Mouse (Mus musculus) kidney, adult 2 months (tissue): Measurements from ENCODE around the gene Lrrc4b. TPM values are rescaled to one million over a fixed set of nuclear protein-coding genes. Genes with fewer than 3 reads are reported as not detected.

Experiments used
- DNase-seq: peaks from one replicate; pipeline ENCODE4 v3.0.0; 2021
- H3K27ac ChIP-seq: fragments of 200-500 bp; 2 replicates; pipeline ENCODE4 v1.5.1; 2012; ENCODE audit warnings: low read depth, low read length, control low read depth, inconsistent platforms; ENCODE audit not compliant: insufficient read depth
- H3K27me3 ChIP-seq: fragments of 200-500 bp; replicated peaks from 2 replicates; pipeline ENCODE4 v1.6.1; 2012; ENCODE audit warnings: mild to moderate bottlenecking, moderate library complexity, low read length, inconsistent platforms; ENCODE audit not compliant: control insufficient read depth, insufficient read depth
- H3K36me3 ChIP-seq: fragments of 200-500 bp; 2 replicates; pipeline ENCODE4 v1.6.1; 2012; ENCODE audit warnings: mild to moderate bottlenecking, moderate library complexity, low read length, inconsistent platforms; ENCODE audit not compliant: control insufficient read depth, insufficient read depth
- H3K4me1 ChIP-seq: fragments of 200-500 bp; 2 replicates; pipeline ENCODE4 v1.6.1; 2011; ENCODE audit warnings: low read length; ENCODE audit not compliant: control insufficient read depth, insufficient read depth
- H3K4me3 ChIP-seq: fragments of 200-500 bp; 2 replicates; pipeline ENCODE4 v1.5.1; 2011; ENCODE audit warnings: mild to moderate bottlenecking, low read depth, low read length, control low read depth; ENCODE audit not compliant: insufficient read depth
- CTCF ChIP-seq: fragments of 200-500 bp; conservative IDR thresholded peaks from 2 replicates; pipeline ENCODE4 v1.5.1; 2011; ENCODE audit warnings: low read depth, mild to moderate bottlenecking, control low read depth, low read length, moderate library complexity, mixed read lengths; ENCODE audit not compliant: insufficient read depth, insufficient read length
- POLR2A ChIP-seq: fragments of 200-500 bp; IDR thresholded peaks from one replicate; pipeline ENCODE4 v1.6.1; 2011; ENCODE audit warnings: low read depth, low read length, control low read depth
- WGBS: fragments of 180-500 bp; shearing (Covaris S2); methylation state at CpG from one replicate; pipeline ENCODE4 v1.1.7; 2018; 5-methylcytosine and 5-hydroxymethylcytosine counted together
- polyA plus RNA-seq: library from polyadenylated mRNA; depleted of rRNA; stranded (reverse); fragments of >200 nt; gene quantifications from 2 replicates; pipeline ENCODE4 v1.2.3, GENCODE M21; 2012

The Lrrc4b gene
- polyA plus RNA-seq, 1 experiment: 0.52 TPM

DNA sequence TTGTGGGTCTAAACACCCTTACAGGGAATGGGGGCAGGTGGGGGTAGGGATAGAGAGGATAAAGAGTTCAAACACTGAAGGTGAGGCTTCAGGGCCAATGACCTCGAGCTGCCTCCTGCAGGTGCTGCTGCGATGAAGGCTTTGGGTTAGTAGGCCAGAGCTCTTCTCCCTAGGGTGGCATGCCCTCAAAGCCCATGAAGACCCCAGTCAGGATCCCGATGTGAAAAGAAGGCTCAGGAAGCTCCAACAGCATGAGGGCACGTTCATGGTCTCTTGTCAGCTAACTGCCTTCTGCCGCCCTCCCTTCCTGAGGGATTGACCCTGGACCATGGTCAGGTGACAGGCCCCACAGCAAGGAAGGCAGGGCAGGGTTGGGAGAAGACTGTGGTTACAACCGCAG lies 31.2 kb downstream of the Lrrc4b start:
- DNase-seq: no peak
- Histone ChIP-seq H3K27ac (no peak overlapping the region), H3K4me1 (no peaks in the 10 kb centered on the region), H3K36me3 (no peaks in the 10 kb centered on the region), H3K4me3 (no peak overlapping the region), H3K27me3 (no peaks in the 10 kb centered on the region)
- 57% methylated on average over 6 of the region's 6 CpGs for WGBS
- no peak for TF ChIP-seq POLR2A
- no peak for TF ChIP-seq CTCF

DNA sequence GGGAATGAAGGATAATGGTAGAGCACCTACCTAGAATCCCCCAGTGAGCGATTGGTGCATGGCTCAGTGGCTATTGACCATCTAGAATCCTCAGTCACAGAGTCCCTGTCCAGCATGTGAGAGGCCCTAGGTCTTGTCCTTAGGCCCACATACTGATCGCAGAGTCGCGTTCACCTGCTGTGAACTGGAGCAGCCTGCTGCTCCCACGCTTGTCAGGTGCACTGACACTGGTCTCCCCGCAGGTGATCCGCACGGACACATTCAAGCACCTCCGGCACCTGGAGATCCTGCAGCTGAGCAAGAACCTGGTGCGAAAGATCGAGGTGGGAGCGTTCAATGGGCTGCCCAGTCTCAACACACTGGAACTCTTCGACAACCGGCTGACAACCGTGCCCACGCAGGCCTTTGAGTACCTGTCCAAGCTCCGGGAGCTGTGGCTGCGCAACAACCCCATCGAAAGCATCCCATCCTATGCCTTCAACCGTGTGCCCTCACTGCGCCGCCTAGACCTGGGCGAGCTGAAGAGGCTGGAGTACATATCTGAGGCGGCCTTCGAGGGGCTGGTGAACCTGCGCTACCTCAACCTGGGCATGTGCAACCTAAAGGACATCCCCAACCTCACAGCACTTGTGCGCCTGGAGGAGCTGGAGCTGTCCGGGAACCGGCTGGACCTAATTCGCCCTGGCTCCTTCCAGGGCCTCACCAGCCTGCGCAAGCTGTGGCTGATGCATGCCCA lies 32.1 kb downstream of the Lrrc4b start:
- Histone ChIP-seq H3K27me3 (no peaks in the 10 kb centered on the region), H3K36me3 (no peaks in the 10 kb centered on the region)

DNA sequence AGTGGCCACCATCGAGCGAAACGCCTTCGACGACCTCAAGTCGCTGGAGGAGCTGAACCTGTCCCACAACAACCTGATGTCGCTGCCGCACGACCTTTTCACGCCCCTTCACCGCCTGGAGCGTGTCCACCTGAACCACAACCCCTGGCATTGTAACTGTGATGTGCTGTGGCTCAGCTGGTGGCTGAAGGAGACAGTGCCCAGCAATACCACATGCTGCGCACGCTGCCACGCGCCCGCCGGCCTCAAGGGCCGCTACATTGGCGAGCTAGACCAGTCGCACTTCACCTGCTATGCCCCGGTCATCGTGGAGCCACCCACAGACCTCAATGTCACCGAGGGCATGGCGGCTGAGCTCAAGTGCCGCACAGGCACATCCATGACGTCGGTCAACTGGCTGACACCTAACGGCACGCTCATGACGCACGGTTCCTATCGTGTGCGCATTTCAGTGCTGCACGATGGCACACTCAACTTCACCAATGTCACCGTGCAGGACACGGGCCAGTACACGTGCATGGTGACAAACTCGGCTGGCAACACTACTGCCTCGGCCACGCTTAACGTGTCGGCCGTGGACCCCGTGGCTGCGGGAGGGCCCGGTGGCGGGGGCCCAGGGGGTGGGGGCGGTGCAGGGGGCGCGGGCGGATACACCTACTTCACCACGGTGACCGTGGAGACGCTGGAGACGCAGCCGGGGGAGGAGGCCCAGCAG lies 32.8 kb downstream of the Lrrc4b start:
- WGBS: 48% methylated on average over 57 of the region's 57 CpGs
- H3K4me3 ChIP-seq: no peak overlapping the region
- H3K36me3 ChIP-seq: no peaks in the 10 kb centered on the region
- H3K27ac ChIP-seq: no peak overlapping the region
- no peaks in the 10 kb centered on the region for H3K27me3 ChIP-seq
- TF ChIP-seq CTCF (no peak), POLR2A (no peak)
- no peak for DNase-seq
- no peaks in the 10 kb centered on the region for H3K4me1 ChIP-seq

More for the DNA sequence above, 32.1 kb downstream of the Lrrc4b start:
- H3K4me1 ChIP-seq: no peaks in the 10 kb centered on the region
- WGBS: 73% methylated on average over 31 of the region's 31 CpGs
- no peak for DNase-seq
- no peak overlapping the region for H3K27ac ChIP-seq
- no peak overlapping the region for H3K4me3 ChIP-seq
- TF ChIP-seq POLR2A: no peak
- no peak for TF ChIP-seq CTCF

DNA sequence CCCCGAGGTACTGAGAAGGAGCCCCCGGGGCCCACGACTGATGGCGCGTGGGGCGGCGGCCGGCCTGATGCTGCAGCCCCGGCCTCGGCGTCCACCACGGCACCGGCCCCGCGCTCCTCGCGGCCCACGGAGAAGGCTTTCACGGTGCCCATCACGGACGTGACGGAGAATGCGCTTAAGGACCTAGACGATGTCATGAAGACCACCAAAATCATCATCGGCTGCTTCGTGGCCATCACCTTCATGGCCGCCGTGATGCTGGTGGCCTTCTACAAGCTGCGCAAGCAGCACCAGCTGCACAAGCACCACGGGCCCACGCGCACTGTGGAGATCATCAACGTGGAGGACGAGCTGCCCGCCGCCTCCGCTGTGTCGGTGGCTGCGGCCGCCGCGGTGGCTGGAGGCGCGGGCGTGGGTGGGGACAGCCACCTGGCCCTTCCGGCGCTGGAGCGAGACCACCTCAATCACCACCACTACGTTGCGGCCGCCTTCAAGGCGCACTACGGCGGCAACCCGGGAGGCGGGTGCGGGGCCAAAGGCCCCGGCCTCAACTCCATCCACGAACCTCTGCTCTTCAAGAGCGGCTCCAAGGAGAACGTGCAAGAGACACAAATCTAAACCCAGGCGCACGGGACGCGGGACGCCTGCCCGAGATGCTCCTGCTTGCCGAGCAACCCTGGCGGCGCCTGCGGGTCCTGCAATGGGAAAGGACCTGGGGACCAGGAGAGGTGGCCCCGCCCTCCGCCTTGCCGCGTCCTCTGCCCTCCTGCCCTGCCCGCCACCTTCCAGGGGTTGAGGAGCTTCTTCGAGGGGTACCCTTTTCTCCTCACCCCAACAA lies 33.6 kb downstream of the Lrrc4b start:
- Histone ChIP-seq H3K36me3 (no peaks in the 10 kb centered on the region), H3K4me1 (no peaks in the 10 kb centered on the region), H3K27ac (no peak overlapping the region), H3K4me3 (no peak overlapping the region), H3K27me3 (no peaks in the 10 kb centered on the region)
- TF ChIP-seq POLR2A (no peak), CTCF (peak; percentile 29; the same call in 1 of the 2 replicates)
- DNase-seq: peak; percentile 59
- 10% methylated on average over 77 of the region's 77 CpGs for WGBS

DNA sequence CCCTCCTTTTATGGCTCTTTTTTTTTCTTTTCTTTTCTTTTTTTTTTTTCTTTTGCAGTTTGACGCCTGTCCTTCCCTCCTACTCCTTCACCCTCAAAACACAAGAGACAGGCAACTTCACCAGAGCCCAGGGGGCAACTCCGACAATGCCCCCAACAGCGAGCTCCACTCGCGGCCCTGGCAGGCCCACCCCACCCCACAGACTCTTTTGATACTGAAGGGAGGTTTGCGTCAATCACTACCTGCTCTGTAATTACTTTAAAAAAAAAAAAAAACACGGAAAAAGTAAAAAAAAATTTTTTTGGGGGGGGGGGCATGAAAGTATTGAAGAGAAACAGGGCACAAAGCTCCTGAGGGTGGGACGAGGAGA lies 34.2 kb downstream of the Lrrc4b start:
- WGBS: 21% methylated on average over 8 of the region's 8 CpGs
- Histone ChIP-seq H3K4me1 (no peaks in the 10 kb centered on the region), H3K27ac (no peak overlapping the region), H3K36me3 (no peaks in the 10 kb centered on the region), H3K27me3 (no peaks in the 10 kb centered on the region), H3K4me3 (no peak overlapping the region)
- TF ChIP-seq CTCF: no peak
- no peak for TF ChIP-seq POLR2A
- no peak for DNase-seq

DNA sequence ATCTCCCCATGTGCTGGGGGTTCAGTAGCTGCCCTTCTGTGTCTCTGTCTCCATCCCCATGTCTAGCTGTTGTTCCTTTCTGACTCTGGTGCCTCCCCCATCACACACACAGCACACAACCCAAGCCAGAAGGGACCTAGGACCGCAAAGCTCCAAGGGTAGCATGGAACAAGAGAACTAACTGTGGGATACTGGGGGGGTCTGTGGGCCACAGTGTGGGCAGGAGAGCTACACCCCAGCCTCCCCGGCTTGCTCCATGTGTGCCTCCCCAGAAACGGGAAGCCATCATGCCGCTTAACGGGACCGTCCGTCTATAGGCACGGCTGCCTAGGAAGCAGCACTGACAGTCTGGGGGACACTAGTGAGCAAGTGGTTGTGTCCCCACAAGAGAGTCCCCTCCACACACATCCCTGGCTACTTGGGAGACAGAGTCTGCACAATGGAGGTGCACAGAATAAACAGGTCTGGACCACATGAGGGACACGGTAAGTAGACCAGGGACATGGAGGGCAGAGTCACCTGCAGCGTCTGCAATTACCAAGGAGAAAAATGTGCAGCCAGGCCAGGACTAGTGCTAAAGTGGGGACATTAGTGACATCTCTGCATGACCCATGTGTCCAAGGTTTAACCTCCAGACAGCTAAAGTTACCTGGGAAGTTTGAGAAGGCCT lies 34.9 kb downstream of the Lrrc4b start:
- TF ChIP-seq POLR2A (no peak), CTCF (no peak)
- no peak overlapping the region for H3K27ac ChIP-seq
- no peaks in the 10 kb centered on the region for H3K27me3 ChIP-seq
- H3K36me3 ChIP-seq: no peaks in the 10 kb centered on the region
- H3K4me1 ChIP-seq: no peaks in the 10 kb centered on the region
- DNase-seq: no peak
- H3K4me3 ChIP-seq: no peak overlapping the region
- 86% methylated on average over 10 of the region's 10 CpGs for WGBS

DNA sequence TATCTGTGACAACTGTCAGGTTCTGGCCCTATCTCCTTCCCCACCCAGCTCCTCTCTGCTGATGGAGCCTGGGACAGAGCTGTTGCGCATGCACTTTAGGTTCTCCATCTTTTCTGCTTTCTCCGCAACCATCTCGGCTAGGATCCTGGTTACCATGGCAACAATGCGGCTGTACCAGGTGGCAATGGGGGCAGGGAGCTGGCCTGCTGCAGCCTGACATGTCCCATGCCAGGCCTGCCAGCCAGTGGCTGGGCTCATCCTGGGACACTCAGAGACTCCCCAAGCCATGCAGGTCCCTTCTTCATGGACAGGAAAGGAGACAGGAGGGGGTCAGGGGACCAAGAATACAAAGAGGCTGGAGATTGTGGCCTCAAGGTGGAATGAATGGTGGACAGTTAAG lies 35.7 kb downstream of the Lrrc4b start:
- WGBS: 51% methylated on average over 4 of the region's 4 CpGs
- Histone ChIP-seq H3K4me1 (no peaks in the 10 kb centered on the region), H3K4me3 (no peak overlapping the region), H3K36me3 (no peaks in the 10 kb centered on the region), H3K27ac (no peak overlapping the region), H3K27me3 (no peaks in the 10 kb centered on the region)
- no peak for TF ChIP-seq CTCF
- TF ChIP-seq POLR2A: no peak
- no peak for DNase-seq
